ENCODE assay signal across 9 mouse cellular contexts in genomic region chr11:5177171-5177570, GRCm38 (mm10). TPM values are rescaled to one million over a fixed set of nuclear protein-coding genes. Genes with fewer than 3 reads are reported as not detected.
A peak's percentile ranks its signal among the peaks of the same experiment; 100 is the strongest.
DNase-seq lines count a peak whose midpoint lies in the region; ATAC-seq and TF ChIP-seq lines count a peak whose summit lies in the region.
"Had no signal": no experiment of that assay in that cellular context is flagged by ENCODE, and none has a peak within 500 bp of the region (broad histone marks: within the 10 kb centered on the region; RNA-seq: fewer than 3 reads in every experiment).

No protein-coding gene starts in this region.

- no peak overlapping the region; the same call in 1 of the 2 replicates for H3K4me2 ChIP-seq in heart, postnatal 0 days (ENCODE audit: low read depth, low read length)
- H3K4me2 ChIP-seq in midbrain, postnatal 0 days (ENCODE audit: low read depth, low read length, poor library complexity, severe bottlenecking): no peak overlapping the region

- H3K4me3 ChIP-seq in heart, postnatal 0 days (ENCODE audit: low read depth, low read length): no peak overlapping the region
- no peak overlapping the region for H3K4me3 ChIP-seq in bone marrow, adult 2 months (replicated peaks; ENCODE audit: control insufficient read depth, low read depth, low read length)
- H3K4me3 ChIP-seq in thymus, adult 2 months (ENCODE audit: control insufficient read depth, insufficient read depth, low read length): peak overlapping the region; percentile 17
- H3K4me3 ChIP-seq in midbrain, postnatal 0 days (ENCODE audit: low read depth, low read length): no peak overlapping the region

- no peak overlapping the region for H3K9ac ChIP-seq in heart, postnatal 0 days (replicated peaks; ENCODE audit: low read depth, low read length)
- H3K9ac ChIP-seq in midbrain, postnatal 0 days (replicated peaks; ENCODE audit: low read length, poor library complexity, severe bottlenecking): no peak overlapping the region

- peaks cover 4% of the 10 kb centered on the region; the same call in 1 of the 2 replicates for H3K4me1 ChIP-seq in heart, postnatal 0 days (ENCODE audit: control insufficient read depth, insufficient read depth)
- H3K4me1 ChIP-seq in bone marrow, adult 2 months (ENCODE audit: control insufficient read depth, insufficient read depth, low read length): peaks cover 4% of the 10 kb centered on the region; the same call in 1 of the 2 replicates
- peaks cover 82% of the 10 kb centered on the region for H3K4me1 ChIP-seq in thymus, adult 2 months (replicated peaks; ENCODE audit: control insufficient read depth, insufficient read depth, low read length)
- no peaks in the 10 kb centered on the region for H3K4me1 ChIP-seq in midbrain, postnatal 0 days (ENCODE audit: insufficient read depth, low read length)

- no peaks in the 10 kb centered on the region for H3K9me3 ChIP-seq in heart, postnatal 0 days (replicated peaks; ENCODE audit: control insufficient read depth, low read length)
- H3K9me3 ChIP-seq in midbrain, postnatal 0 days (ENCODE audit: low read length): no peaks in the 10 kb centered on the region
- H3K9me3 ChIP-seq: G1E had no signal

- H3K27ac ChIP-seq in heart, postnatal 0 days (ENCODE audit: low read depth): peak overlapping the region; percentile 67; the same call in 1 of the 2 replicates
- peak overlapping the region; percentile 84 for H3K27ac ChIP-seq in bone marrow, adult 2 months (ENCODE audit: control insufficient read depth, insufficient read depth, low read depth, low read length, poor library complexity)
- peak overlapping the region; percentile 99 for H3K27ac ChIP-seq in thymus, adult 2 months (ENCODE audit: control insufficient read depth, insufficient read depth, low read length)
- H3K27ac ChIP-seq in midbrain, postnatal 0 days (ENCODE audit: low read depth, low read length): no peak overlapping the region

- TF ChIP-seq CTCF in heart, postnatal 0 days (IDR thresholded peaks at IDR 0.05; ENCODE audit: low read depth): no peak
- TF ChIP-seq CTCF in bone marrow, adult 2 months (IDR thresholded peaks at IDR 0.05; ENCODE audit: control insufficient read depth, insufficient read depth, low read length): no peak
- no peak for TF ChIP-seq CTCF in thymus, adult 2 months (IDR thresholded peaks at IDR 0.05; ENCODE audit: borderline replicate concordance, control insufficient read depth, extremely low read depth, insufficient read depth, low read length, poor library complexity)
- no peak for TF ChIP-seq CTCF in midbrain, postnatal 0 days (IDR thresholded peaks at IDR 0.05)

- H3K27me3 ChIP-seq in heart, postnatal 0 days (ENCODE audit: control insufficient read depth, insufficient read depth, low read length): no peaks in the 10 kb centered on the region
- H3K27me3 ChIP-seq in thymus, adult 2 months (ENCODE audit: control insufficient read depth, insufficient read depth, low read length): no peaks in the 10 kb centered on the region
- H3K27me3 ChIP-seq in midbrain, postnatal 0 days (ENCODE audit: insufficient read depth, low read length): no peaks in the 10 kb centered on the region

- no peak for TF ChIP-seq EP300 in heart, postnatal 0 days (IDR thresholded peaks at IDR 0.05; ENCODE audit: low read depth)

- no peak for DNase-seq in heart, postnatal 0 days (ENCODE audit: low spot score)
- no peak for DNase-seq in heart, adult 9 months (ENCODE audit: low spot score in 2 of 2)
- peak; percentile 70 for DNase-seq in lung, postnatal 36 days
- DNase-seq in thymus, adult 2 months: peak; percentile 79
- no peak for DNase-seq in midbrain, postnatal 0 days (ENCODE audit: low spot score)
- no peak for DNase-seq in embryo, embryonic 11 days
- no peak for DNase-seq in embryo, embryonic 10.5 days (ENCODE audit: low spot score)

- no peak for ATAC-seq in heart, postnatal 0 days (ENCODE audit: insufficient read depth, low read depth)
- ATAC-seq in midbrain, postnatal 0 days (ENCODE audit: low FRiP score): no peak

- no peak for TF ChIP-seq POLR2A in bone marrow, adult 2 months (IDR thresholded peaks at IDR 0.05; ENCODE audit: borderline replicate concordance, control insufficient read depth, low read depth, low read length)
- no peak for TF ChIP-seq POLR2A in thymus, adult 2 months (IDR thresholded peaks at IDR 0.05; ENCODE audit: control insufficient read depth, extremely low read depth, insufficient read depth, low read length, poor library complexity)

- 74% methylated on average over 12 of the region's 12 CpGs for WGBS in heart, postnatal 0 days
- WGBS in bone marrow, adult 2 months: 23% methylated on average over 12 of the region's 12 CpGs
- WGBS in thymus, adult 2 months: 14% methylated on average over 12 of the region's 12 CpGs
- WGBS in midbrain, postnatal 0 days: 78% methylated on average over 12 of the region's 12 CpGs

- no peaks in the 10 kb centered on the region for H3K36me3 ChIP-seq in heart, postnatal 0 days (replicated peaks; ENCODE audit: control insufficient read depth, insufficient read depth, low read length)
- no peaks in the 10 kb centered on the region for H3K36me3 ChIP-seq in thymus, adult 2 months (ENCODE audit: control insufficient read depth, insufficient read depth, low read length)
- H3K36me3 ChIP-seq in midbrain, postnatal 0 days (ENCODE audit: insufficient read depth, low read length): no peaks in the 10 kb centered on the region
- H3K36me3 ChIP-seq: G1E had no signal

RNA-seq across cellular contexts. Expression of gene Emid1, which starts 25.1 kb away (rescaled TPM):
- total RNA-seq in heart, postnatal 0 days (2014; rRNA removed; ENCODE audit: low replicate concordance): 1.7 and 8.5 TPM in 2 replicates
- 4.4 and 5.8 TPM in 2 replicates for polyA plus RNA-seq in heart, postnatal 0 days (2015; fragmentation: Nextera tagmentation; extraction: Ambion mirVana)
- 7.8 and 20.2 TPM in 2 replicates for polyA plus RNA-seq in bone marrow, adult 2 months (2011; ENCODE audit: insufficient read depth, insufficient read length, low replicate concordance, missing spikeins)
- 56.7 and 74.0 TPM in 2 replicates for polyA plus RNA-seq in thymus, adult 2 months (2012; rRNA removed)
- total RNA-seq in midbrain, postnatal 0 days (2014; rRNA removed): 4.8 and 10.8 TPM in 2 replicates
- 14.5 and 16.9 TPM in 2 replicates for polyA plus RNA-seq in midbrain, postnatal 0 days (2015; fragmentation: Nextera tagmentation; extraction: Ambion mirVana)
- polyA plus RNA-seq: G1E had no signal

Comparison
In these comparisons a context has a peak if more than half of its experiments do, and no peak if none do; other contexts are left out.
1. DNase-seq: peak in lung, postnatal 36 days (single experiment) and thymus, adult 2 months (single experiment); none in heart, postnatal 0 days (single experiment), heart, adult 9 months (0 of 2), midbrain, postnatal 0 days (single experiment), embryo, embryonic 11 days (single experiment) and embryo, embryonic 10.5 days (single experiment).